Mouse (Mus musculus) limb, embryonic 15.5 days (tissue): ENCODE results near the gene Klc2. TPM values are rescaled to one million over a fixed set of nuclear protein-coding genes. Genes with fewer than 3 reads are reported as not detected.
"Not testable (repeated sequence)": the region's sequence is repeated elsewhere in the genome, so short reads cannot be mapped to it uniquely, and the experiment has no call there.

Experiments used
- ATAC-seq: fragments of 200-750 bp; cut with Nextera tagmentation; 2 replicates; pipeline ENCODE4 v1.8.0; 2017; ENCODE audit warnings: low read depth, moderate TSS enrichment; ENCODE audit not compliant: insufficient number of reproducible peaks, low FRiP score, low TSS enrichment
- H3K27ac ChIP-seq: fragments of 300-500 bp; sonication (generic); 2 replicates; pipeline ENCODE4 v1.5.1; 2015; ENCODE audit warnings: moderate library complexity, mild to moderate bottlenecking, inconsistent platforms
- H3K27me3 ChIP-seq: fragments of 300-500 bp; sonication (generic); 2 replicates; pipeline ENCODE4 v1.6.1; 2015; ENCODE audit warnings: inconsistent platforms
- H3K36me3 ChIP-seq: fragments of 300-500 bp; sonication (generic); 2 replicates; pipeline ENCODE4 v1.6.1; 2015; ENCODE audit warnings: inconsistent platforms
- H3K4me1 ChIP-seq: fragments of 300-500 bp; sonication (generic); 2 replicates; pipeline ENCODE4 v1.6.1; 2015; ENCODE audit warnings: inconsistent platforms
- H3K4me2 ChIP-seq: fragments of 300-500 bp; sonication (generic); 2 replicates; pipeline ENCODE4 v1.6.1; 2015; ENCODE audit warnings: mild to moderate bottlenecking, inconsistent platforms
- H3K4me3 ChIP-seq: fragments of 300-500 bp; sonication (generic); 2 replicates; pipeline ENCODE4 v1.5.1; 2015; ENCODE audit warnings: mild to moderate bottlenecking, inconsistent platforms
- H3K9ac ChIP-seq: fragments of 300-500 bp; sonication (generic); 2 replicates; pipeline ENCODE4 v1.6.1; 2015; ENCODE audit warnings: inconsistent platforms
- H3K9me3 ChIP-seq: fragments of 300-500 bp; sonication (generic); 2 replicates; pipeline ENCODE4 v1.6.1; 2016; ENCODE audit warnings: inconsistent platforms
- WGBS: fragments of 180-500 bp; shearing (Covaris S2); methylation state at CpG from one replicate; pipeline ENCODE4 v1.1.7; 2015; 5-methylcytosine and 5-hydroxymethylcytosine counted together
- polyA plus RNA-seq: library from polyadenylated mRNA; unstranded; fragments of >200 nt; fragmentation: Nextera tagmentation; extraction: Ambion mirVana; gene quantifications from 2 replicates; pipeline ENCODE4 v1.2.1, GENCODE M21; 2015

The Klc2 gene
- polyA plus RNA-seq, 1 experiment from 2014 or later, result 16.9 TPM

GRCm38 (mm10) chr19:5097521-5098362, 20.6 kb downstream of the Klc2 start:
- ATAC-seq, result no peak
- peaks cover 63% of the 10 kb centered on the region for H3K4me1 ChIP-seq
- peak overlapping the region; percentile 80 for H3K9ac ChIP-seq
- 7% methylated on average over 31 of the region's 31 CpGs for WGBS
- H3K36me3 ChIP-seq, result peaks cover 46% of the 10 kb centered on the region
- no peaks in the 10 kb centered on the region for H3K27me3 ChIP-seq
- peak overlapping the region; percentile 68 for H3K4me3 ChIP-seq
- H3K9me3 ChIP-seq, result no peaks in the 10 kb centered on the region
- peak overlapping the region; percentile 71 for H3K27ac ChIP-seq
- H3K4me2 ChIP-seq, result peak overlapping the region; percentile 99

- Histone ChIP-seq H3K4me1 (peaks cover 63% of the 10 kb centered on the region), H3K9ac (no peak overlapping the region), H3K9me3 (no peaks in the 10 kb centered on the region), H3K27ac (no peak overlapping the region), H3K4me3 (no peak overlapping the region), H3K4me2 (no peak overlapping the region), H3K27me3 (no peaks in the 10 kb centered on the region), H3K36me3 (peaks cover 47% of the 10 kb centered on the region)
- ATAC-seq, result no peak
- WGBS, result 8% methylated on average over 9 of the region's 9 CpGs
Measured at GRCm38 (mm10) chr19:5095887-5096474, 22.4 kb downstream of the Klc2 start.

DNA sequence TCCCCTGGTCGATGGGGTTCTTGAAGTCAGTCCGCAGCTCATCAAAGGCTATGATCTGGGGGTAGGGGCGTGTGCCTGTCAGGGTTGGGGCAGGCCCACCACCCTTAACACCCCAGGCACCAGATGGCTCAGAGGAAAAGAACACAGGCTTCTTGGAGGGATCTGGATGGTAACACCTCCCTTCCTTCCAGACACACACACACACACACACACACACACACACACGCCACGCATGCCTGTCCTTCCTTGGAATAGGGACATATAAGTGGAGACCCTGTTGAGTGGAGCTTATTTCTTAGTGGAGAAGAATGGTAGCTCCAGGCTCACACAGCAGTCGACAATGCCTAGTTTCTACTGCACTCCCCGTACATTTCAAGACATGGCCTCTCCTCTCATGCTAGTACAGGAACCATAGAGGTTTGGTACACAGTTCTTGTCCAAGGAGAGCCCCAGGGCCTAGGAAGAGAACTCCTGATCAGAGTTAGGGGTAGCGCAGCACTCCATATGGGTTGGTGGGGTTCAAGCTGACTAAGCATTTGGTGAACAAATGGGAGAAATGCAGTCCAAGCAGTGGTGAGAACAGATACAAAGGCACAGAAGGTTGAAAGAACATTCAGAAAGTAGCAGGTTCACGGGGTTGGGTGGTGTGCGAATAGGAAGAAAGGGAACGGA, 23.5 kb downstream of the Klc2 start:
- 41% methylated on average over 11 of the region's 11 CpGs for WGBS
- Histone ChIP-seq H3K9me3 (no peaks in the 10 kb centered on the region), H3K4me2 (peak overlapping the region; percentile 31; the same call in 1 of the 2 replicates), H3K36me3 (peaks cover 44% of the 10 kb centered on the region), H3K4me1 (peaks cover 61% of the 10 kb centered on the region), H3K4me3 (no peak overlapping the region), H3K9ac (no peak overlapping the region), H3K27me3 (no peaks in the 10 kb centered on the region), H3K27ac (no peak overlapping the region)
- ATAC-seq, result no peak

- H3K9me3 ChIP-seq, result no peaks in the 10 kb centered on the region
- peaks cover 61% of the 10 kb centered on the region for H3K4me1 ChIP-seq
- H3K36me3 ChIP-seq, result peaks cover 37% of the 10 kb centered on the region
- under 1% methylated on average over 21 of the region's 21 CpGs for WGBS
- ATAC-seq, result no peak
- peak overlapping the region; percentile 31; the same call in 1 of the 2 replicates for H3K4me2 ChIP-seq
- no peak overlapping the region for H3K4me3 ChIP-seq
- no peak overlapping the region for H3K27ac ChIP-seq
- H3K9ac ChIP-seq, result no peak overlapping the region
- H3K27me3 ChIP-seq, result no peaks in the 10 kb centered on the region
Measured at GRCm38 (mm10) chr19:5094243-5094632, 24.1 kb downstream of the Klc2 start.

- H3K27me3 ChIP-seq, result no peaks in the 10 kb centered on the region
- 63% methylated on average over 12 of the region's 12 CpGs for WGBS
Measured at GRCm38 (mm10) chr19:5093481-5094242, 24.7 kb downstream of the Klc2 start.

DNA sequence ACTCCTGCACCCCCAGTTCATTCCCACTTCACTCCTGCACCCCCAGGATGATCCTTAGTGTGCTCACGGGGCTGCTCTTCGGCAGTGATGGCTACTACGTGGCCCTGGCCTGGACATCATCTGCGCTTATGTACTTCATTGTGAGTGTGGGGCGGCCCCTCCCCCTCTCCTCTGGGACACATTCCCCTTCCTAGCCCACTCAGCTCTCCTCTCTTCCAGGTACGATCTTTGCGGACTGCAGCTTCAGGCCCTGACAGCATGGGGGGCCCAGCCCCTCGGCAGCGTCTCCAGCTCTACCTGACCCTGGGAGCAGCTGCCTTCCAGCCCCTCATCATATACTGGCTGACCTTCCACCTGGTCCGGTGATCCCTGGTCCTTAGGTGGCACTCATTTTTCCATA, 26.3 kb downstream of the Klc2 start:
- Histone ChIP-seq H3K4me3 (no peak overlapping the region), H3K27ac (no peak overlapping the region), H3K9me3 (no peaks in the 10 kb centered on the region), H3K4me2 (no peak overlapping the region), H3K36me3 (peaks cover 36% of the 10 kb centered on the region), H3K9ac (no peak overlapping the region), H3K4me1 (peaks cover 51% of the 10 kb centered on the region), H3K27me3 (no peaks in the 10 kb centered on the region)
- 82% methylated on average over 10 of the region's 10 CpGs for WGBS
- ATAC-seq, result no peak

More at GRCm38 (mm10) chr19:5093481-5094242, 24.7 kb downstream of the Klc2 start:
- no peak overlapping the region for H3K9ac ChIP-seq
- no peak overlapping the region for H3K4me3 ChIP-seq
- peaks cover 36% of the 10 kb centered on the region for H3K36me3 ChIP-seq
- no peaks in the 10 kb centered on the region for H3K9me3 ChIP-seq
- H3K4me1 ChIP-seq, result peaks cover 59% of the 10 kb centered on the region
- no peak overlapping the region for H3K4me2 ChIP-seq
- H3K27ac ChIP-seq, result no peak overlapping the region
- ATAC-seq, result no peak

DNA sequence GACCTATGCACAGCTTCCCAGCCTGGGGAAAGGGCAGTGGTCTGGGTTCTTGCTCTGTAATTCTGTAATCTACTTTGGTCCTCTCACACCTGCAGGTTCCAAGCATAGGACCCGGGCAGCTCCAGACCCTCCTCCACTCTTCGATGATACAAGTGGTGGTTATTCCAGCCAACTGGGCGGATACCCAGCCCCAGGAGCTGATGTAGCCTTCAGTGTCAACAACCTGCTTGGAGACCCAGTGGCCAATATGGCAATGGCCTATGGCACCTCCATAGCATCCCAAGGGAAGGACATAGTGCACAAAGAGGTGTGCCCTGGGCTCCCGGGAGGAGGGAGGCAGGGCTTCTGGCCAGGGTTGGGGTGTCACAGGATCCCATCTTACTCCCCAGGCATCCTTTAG, 29.0 kb downstream of the Klc2 start:
- 88% methylated on average over 4 of the region's 4 CpGs for WGBS
- Histone ChIP-seq H3K27ac (no peak overlapping the region), H3K9ac (0 out of 2 replicates have a peak overlapping the region, but pooled peaks have one; percentile 68), H3K4me3 (peak overlapping the region; percentile 84), H3K4me2 (peak overlapping the region; percentile 80), H3K9me3 (no peaks in the 10 kb centered on the region), H3K4me1 (peaks cover 36% of the 10 kb centered on the region), H3K36me3 (peaks cover 36% of the 10 kb centered on the region), H3K27me3 (peaks cover 23% of the 10 kb centered on the region)
- no peak for ATAC-seq

DNA sequence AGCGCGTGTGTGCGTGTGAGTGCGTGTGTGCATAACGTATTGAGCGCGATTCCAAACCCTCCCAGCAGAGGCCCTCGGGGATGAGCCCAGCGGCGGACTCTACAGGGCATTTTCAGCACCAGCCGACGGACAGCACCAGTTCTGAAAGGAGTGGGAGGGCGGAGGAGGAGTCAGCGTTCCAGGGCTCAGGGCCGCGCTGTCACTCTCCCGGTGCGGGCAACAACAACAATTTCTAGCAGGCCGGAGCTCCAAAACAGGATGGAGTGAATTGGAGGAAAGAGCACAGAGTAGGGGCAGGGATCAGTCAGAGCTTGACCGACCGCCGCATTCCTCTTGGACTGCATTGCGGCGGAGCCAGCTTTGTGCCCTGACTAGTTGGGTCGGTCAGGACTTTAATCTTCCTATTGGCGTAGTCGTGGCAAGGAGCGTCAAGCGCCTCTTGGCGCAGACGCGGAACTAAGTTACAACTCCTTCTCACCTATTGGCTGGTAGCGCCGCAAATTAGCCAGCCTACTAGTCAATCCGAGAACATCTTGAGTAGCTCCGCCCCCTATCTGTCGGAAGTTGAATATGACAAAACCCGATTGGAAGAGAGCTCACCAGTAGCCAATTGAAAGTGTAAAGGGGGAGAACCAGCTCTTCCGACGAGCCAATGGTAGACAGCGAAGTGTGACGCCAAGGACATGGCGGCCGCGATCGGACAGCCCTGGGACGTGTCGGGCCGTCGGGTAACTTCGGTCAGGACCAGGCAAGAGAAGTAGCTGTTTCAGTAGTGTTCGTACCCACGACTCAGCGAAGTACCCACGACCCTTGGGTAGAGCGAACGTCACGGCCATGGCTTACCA, 30.3 kb downstream of the Klc2 start, which contains the start of gene Yif1a:
Yif1a (plus strand) TSS at position 655 of the 845 bp plus-strand sequence.
- peak; percentile 92 for ATAC-seq
- WGBS, result under 1% methylated on average over 58 of the region's 58 CpGs

GRCm38 (mm10) chr19:5086533-5086932, 31.8 kb downstream of the Klc2 start:
- not testable (repeated sequence) for H3K9ac ChIP-seq, H3K4me3 ChIP-seq, ATAC-seq, H3K27ac ChIP-seq, H3K9me3 ChIP-seq, H3K4me2 ChIP-seq
- peaks cover 13% of the 10 kb centered on the region for H3K36me3 ChIP-seq
- peaks cover 29% of the 10 kb centered on the region for H3K4me1 ChIP-seq
- peaks cover 51% of the 10 kb centered on the region for H3K27me3 ChIP-seq
- 52% methylated on average over 4 of the region's 4 CpGs for WGBS

More for the DNA sequence above, 30.3 kb downstream of the Klc2 start, which contains the start of gene Yif1a:
- peak within 1 kb of the TSS; percentile 91 for H3K27ac ChIP-seq
- peak within 1 kb of the TSS; percentile 80 for H3K4me2 ChIP-seq
- H3K36me3 ChIP-seq, result peaks cover 29% of the 10 kb centered on the region
- peak within 1 kb of the TSS; percentile 68 for H3K9ac ChIP-seq
- H3K27me3 ChIP-seq, result peaks cover 35% of the 10 kb centered on the region
- H3K4me1 ChIP-seq, result peaks cover 29% of the 10 kb centered on the region
- no peaks in the 10 kb centered on the region for H3K9me3 ChIP-seq
- H3K4me3 ChIP-seq, result peak within 1 kb of the TSS; percentile 84

DNA sequence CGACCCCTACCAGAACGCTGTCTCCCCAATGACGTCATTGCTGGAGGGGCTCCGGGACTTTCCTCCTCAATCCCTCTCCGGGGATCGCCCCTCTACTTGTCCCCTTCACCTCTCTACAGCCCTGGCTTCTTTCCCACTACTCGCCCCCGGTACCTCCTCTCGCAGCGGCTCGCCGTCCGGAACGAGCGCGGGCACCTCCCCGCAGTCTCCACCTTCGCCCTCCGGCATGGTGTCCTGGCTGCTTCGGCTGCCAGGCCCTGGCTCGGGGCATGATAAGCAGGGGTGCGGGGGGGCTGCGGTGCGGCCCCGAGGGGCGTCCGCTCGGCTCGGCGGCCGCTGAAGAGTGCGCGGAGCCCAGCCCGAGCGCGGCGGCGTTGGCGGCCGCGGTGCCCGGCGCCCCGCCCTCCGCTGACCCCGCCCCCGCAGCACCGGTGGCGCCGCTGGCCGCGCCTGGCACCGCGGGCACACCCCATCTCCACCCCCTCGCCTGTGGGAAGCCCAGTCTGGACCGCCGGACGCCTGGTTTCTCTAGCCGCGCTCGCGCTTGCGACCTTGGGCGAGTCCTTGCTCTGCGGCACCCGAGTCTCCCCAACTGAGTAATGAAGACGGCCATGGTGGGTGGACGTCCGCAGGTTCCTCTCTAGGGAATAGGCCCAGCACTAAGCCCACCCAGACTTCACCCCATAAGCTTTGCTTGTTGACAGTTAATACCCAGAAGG, 33.1 kb downstream of the Klc2 start, which contains the start of gene Tmem151a:
Tmem151a (minus strand) TSS at position 387 of the 719 bp plus-strand sequence.
- H3K27me3 ChIP-seq, result peaks cover 63% of the 10 kb centered on the region
- peaks cover 1% of the 10 kb centered on the region for H3K36me3 ChIP-seq
- ATAC-seq, result no peak
- under 1% methylated on average over 64 of the region's 69 CpGs for WGBS
- no peak within 1 kb of the TSS for H3K9ac ChIP-seq
- H3K4me3 ChIP-seq, result peak within 1 kb of the TSS; percentile 45
- H3K4me2 ChIP-seq, result peak within 1 kb of the TSS; percentile 77
- H3K27ac ChIP-seq, result no peak within 1 kb of the TSS
- H3K9me3 ChIP-seq, result no peaks in the 10 kb centered on the region
- peaks cover 29% of the 10 kb centered on the region for H3K4me1 ChIP-seq
